Mouse (Mus musculus): Measurements from ENCODE around the gene Hectd4.

The Hectd4 gene

DNA sequence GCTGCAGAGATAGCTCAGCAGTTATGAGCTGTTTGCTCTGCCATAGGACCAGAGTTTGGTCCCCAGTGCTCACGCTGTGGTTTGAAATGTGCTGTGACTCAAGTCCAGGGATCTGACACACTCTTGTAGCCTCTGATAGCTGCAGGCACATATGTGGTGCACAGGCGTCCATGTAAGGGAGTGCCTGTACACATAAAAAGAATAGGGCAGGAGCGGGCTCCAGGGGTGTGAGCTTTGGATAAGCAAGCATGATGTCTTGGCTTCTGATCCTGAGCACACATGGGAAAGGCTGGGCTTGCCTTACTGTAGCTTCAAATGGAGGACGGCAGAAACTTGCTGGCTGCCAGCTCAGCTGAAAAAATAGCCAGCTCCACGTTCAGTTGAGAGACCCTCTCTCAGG is 175.6 kb downstream of the Hectd4 start:
- DNase-seq (ENCODE audit: low spot score in 2 of 2): no peak

DNA sequence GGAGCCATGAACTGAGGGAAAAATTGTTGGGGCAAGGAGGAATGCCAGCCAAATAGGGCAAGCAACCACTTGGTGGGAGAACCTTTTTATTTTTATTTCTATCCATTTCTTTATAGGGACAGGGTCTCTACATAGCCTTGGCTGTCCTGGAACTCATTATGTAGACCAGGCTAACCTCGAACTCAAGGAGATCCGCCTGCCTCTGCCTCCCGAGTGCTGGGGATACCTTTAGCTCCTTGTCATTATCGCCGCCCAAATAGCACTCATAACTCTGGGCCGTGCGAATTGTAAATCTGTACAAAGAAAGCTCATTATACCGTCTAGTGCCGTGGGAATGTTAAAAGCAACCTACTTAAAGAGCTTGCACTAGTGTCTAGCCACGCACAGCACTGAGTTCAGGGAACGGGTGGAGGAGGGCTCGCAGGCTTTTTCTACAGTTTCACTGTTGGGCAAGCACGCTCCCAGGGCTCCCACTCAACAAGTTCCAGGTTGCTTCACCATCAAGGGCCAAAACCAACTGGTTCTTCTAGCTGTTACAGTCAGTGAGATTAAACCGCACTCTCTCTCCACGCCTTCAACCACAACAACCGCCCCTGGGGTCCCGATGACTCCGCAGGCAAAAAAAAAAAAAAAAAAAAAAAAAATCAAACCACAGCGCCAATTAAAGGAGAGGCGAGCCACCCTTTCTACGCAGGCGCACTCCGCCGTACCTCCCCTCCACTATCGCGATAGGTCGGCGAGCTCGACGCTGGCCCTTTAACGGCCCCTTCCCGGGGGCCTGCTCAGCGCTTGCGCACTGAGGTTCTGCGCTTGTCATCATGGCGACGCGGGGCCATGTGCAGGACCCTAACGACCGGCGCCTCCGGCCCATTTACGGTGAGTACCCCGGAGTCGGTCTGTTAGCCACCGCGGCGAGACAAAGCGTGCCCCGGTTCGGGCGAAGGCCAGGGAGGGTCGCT is 177.4 kb downstream of the Hectd4 start, which contains the start of gene Naa25:
Naa25 (plus strand) TSS at position 750 of the 959 bp plus-strand sequence.
- DNase-seq (ENCODE audit: low spot score in 2 of 2): peak; percentile 84 to 93

DNA sequence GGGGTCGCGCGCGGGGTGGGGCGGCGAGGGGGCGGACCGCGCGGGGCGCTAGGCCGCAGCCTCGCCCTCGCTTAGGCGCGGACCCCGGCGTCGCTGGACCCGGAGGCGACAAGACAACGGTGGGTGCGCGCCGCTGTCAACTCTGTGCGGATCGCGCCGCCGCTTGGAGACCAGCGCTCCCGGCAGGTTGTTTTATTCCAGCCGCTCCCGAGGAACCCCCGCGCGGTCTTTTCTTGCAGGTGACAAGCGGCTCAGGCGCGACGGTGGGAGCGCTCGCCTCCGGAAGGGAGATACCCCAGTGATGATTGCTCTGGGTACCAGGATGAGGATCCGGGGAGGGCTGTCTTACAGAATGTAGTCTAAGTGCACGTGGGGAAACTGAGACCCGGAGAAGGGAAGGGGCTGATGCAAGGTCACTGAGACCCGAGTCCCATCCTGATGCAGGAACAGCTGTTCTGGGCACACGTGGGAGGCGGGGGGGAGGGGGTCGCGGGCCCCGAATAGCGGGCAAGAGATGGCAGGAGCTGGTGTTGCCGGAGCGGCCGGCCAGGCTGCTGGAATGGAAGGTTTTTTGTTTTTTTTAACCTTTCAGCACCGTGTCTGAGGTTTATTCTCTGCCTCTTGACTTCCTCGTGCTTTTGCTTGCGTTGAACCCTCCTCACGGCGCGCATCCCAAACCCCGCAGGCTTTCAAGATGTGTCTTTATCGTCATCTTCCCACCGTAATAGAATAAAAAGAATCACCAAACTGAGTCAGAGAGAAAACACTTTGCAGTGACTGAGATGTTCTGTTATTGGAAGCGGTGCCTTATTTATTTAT is 178.3 kb downstream of the Hectd4 start:
- DNase-seq (ENCODE audit: low spot score in 2 of 2): no peak

DNA sequence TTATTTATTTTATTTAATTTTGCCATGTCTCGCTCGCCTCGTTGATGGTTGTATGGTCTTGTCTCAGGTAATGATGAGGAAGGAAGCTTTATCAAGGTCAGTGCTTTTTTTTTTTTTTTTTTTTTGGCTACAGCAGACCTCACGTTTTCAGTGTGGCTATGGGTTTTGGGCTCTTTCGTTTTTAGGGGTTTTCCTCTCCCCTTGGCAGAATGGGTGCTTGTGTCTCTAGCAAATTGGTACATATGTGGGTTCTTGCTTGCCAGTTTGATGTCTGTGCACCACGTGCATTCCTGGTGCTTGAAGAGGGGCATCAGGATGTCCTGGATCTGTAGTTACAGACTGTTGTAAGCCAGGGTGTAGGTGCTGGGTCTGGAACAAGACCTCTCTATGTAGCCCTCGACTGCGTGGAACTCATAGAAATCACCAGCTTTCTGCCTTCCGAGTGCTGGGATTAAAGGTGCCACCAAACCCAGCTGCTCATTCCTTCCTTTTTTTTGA is 179.0 kb downstream of the Hectd4 start:
- DNase-seq (ENCODE audit: low spot score in 2 of 2): no peak

DNA sequence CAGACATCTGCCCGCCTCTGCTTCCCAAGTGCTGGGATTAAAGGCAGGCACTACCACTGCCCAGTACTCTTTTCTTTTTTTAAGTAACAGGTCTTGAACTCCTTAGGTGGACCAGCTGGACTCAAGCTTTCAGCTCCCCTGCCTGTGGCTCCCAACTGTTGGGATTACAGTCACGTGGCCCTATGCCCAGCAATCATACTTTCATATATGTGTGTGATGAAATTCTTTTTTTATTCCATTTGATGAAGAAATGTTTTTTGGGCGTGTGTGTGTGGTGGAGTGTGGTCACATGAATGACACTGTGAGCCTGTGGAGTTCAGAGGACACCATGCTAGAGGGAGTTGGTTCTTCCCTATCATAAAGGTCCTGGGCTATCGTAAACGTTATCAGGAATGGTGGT is 179.5 kb downstream of the Hectd4 start:
- no peak for DNase-seq (ENCODE audit: low spot score in 2 of 2)

DNA sequence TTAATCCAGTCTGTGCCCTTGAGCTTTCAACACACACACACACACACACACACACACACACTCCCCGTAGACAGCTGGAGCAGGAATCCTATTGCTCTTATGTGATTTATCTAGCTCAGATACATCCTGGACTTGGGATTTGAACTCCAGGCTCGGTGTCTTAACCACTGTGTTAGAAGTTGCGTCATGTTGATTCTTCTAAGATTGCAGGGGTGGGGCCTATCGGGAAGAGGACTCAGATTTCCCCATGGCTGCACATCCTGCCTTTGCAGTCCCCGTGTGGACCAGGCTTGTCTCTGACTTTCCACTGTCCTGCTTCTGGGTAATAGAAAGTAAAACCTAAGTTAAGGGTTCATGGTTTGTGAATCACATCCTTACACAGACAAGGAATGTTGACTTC is 180.0 kb downstream of the Hectd4 start:
- no peak for DNase-seq (ENCODE audit: low spot score in 2 of 2)

DNA sequence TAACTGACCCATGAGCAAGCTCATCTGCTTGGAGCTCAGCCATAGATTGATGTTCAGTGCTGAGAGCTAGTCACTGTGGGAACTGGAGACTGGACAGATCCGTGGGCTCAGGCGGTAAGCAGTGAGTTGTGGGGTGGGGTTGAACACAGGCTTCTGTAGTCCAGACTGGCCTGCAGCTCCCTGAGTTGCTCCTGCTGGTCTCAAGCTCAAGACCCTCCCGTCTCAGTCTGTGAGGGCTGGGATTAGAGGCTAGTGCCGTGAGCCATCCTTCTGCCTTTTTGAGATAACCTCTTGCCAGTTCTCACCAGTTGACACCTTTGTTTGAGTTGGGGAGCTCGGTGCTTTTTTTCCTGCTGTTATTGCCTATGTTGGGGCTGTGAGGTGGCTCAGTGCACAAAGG is 180.8 kb downstream of the Hectd4 start:
- no peak for DNase-seq (ENCODE audit: low spot score in 2 of 2)

DNA sequence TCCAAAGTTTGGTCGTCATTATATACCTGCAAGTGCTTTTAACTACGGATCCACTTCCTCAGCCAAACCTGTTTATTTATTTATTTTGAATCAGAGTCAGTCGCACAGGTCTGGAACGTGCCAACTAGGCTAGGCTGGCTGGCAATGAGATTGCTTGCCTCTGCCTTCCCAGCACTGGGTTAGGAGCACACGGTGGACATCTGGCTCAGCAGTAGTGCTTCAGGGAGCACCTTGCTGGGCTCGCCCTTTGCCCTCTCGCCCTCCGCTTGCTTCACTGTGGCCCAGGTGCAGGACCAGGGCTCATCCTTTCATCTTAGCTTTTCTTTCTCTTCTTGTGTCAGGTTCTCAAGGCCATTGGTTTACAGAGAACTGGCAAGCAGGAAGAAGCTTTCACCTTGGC is 187.8 kb downstream of the Hectd4 start:
- DNase-seq (ENCODE audit: low spot score in 2 of 2): no peak

DNA sequence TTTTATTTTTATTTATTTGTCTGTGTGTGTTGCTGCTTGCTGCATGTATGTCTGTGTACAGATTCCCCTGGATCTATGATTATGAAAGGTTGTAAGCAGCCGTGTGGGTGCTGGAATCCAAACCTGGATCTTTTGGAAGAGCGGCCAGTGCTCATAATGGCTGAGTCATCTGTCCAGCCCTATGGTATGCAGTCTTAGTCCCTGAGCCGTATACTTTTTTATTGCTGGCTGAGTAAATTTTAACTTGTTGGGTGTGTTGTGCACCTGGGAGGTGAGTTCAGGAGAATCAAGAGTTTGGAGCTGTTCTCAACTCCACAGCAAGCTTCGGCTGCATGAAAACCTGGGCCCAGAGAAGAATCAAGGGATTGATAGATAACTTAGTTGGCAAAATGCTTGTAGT is 191.0 kb downstream of the Hectd4 start:
- no peak for DNase-seq (ENCODE audit: low spot score in 2 of 2)
